Mouse (Mus musculus): ENCODE measurements around the gene Fxyd7. TPM values are rescaled to one million over a fixed set of nuclear protein-coding genes. Genes with fewer than 3 reads are reported as not detected.

Fxyd7 gene
- polyA plus RNA-seq, 1 experiment from 2014 or later = 40.9 TPM

- no peak for ATAC-seq (ENCODE audit: low read depth)
- H3K9ac ChIP-seq (ENCODE audit: low read depth, low read length) = no peak overlapping the region
- WGBS = 70% methylated on average over 2 of the region's 2 CpGs
- no peak overlapping the region for H3K27ac ChIP-seq (replicated peaks; ENCODE audit: low read depth, low read length)
- H3K4me2 ChIP-seq (ENCODE audit: low read depth, low read length) = no peak overlapping the region
- no peaks in the 10 kb centered on the region for H3K27me3 ChIP-seq (replicated peaks; ENCODE audit: control insufficient read depth, insufficient read depth, low read length)
- no peak for DNase-seq (ENCODE audit: low spot score)
- no peaks in the 10 kb centered on the region for H3K36me3 ChIP-seq (ENCODE audit: control insufficient read depth, insufficient read depth, low read length)
- peaks cover 5% of the 10 kb centered on the region; the same call in 1 of the 2 replicates for H3K4me1 ChIP-seq (ENCODE audit: control insufficient read depth, insufficient read depth, low read length)
- H3K9me3 ChIP-seq (ENCODE audit: control insufficient read depth, low read length) = no peaks in the 10 kb centered on the region
- no peak overlapping the region for H3K4me3 ChIP-seq (ENCODE audit: low read depth, low read length)
Observed at GRCm38 (mm10) chr7:31089721-31090120, 38.5 kb upstream of the Fxyd7 start.

DNA sequence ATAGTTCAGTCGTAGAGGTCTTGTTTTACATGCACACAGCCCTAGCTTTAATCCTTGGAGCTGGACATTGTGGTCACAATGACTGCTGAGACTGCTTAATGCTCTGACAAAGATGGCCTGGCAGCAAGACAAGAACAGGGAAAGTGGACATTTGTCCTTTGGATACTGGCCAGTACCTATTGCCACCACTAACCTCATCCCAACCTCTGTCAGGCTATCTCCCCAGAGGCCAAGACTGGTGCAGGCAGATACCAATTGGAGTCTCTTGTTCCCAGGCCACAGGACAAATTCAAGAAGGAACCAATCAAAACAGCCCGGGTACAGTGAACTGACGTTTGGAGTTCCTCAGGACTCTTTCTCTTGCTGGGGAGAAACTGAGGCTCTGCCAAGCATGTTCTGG is 36.9 kb upstream of the Fxyd7 start:
- H3K9ac ChIP-seq (ENCODE audit: low read depth, low read length) = no peak overlapping the region
- H3K27ac ChIP-seq (replicated peaks; ENCODE audit: low read depth, low read length) = no peak overlapping the region
- no peak for DNase-seq (ENCODE audit: low spot score)

DNA sequence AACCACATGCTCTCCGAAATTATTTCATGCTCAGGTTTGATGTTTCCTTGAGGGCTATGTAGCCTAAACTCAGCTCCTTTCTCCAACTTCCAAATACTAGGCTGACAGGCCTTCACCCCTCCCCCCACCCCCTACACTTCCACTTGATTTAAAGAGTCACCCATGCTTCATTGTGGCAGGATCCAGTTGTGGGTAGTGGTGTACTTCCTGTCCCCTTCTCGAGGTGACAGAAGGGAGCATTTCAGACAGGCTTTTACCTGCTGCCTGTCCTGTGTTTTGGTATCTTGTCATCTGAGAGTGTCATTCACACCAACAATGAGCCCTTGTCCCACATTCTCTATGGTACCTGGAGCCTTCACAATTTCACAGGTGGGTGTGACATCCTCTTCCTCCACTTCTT is 36.0 kb upstream of the Fxyd7 start:
- Histone ChIP-seq H3K9me3 (ENCODE audit: control insufficient read depth, low read length) (no peaks in the 10 kb centered on the region), H3K4me3 (ENCODE audit: low read depth, low read length) (no peak overlapping the region), H3K27me3 (replicated peaks; ENCODE audit: control insufficient read depth, insufficient read depth, low read length) (no peaks in the 10 kb centered on the region), H3K27ac (replicated peaks; ENCODE audit: low read depth, low read length) (no peak overlapping the region; the same call in 1 of the 2 replicates), H3K9ac (ENCODE audit: low read depth, low read length) (no peak overlapping the region), H3K36me3 (ENCODE audit: control insufficient read depth, insufficient read depth, low read length) (no peaks in the 10 kb centered on the region), H3K4me1 (ENCODE audit: control insufficient read depth, insufficient read depth, low read length) (peaks cover 15% of the 10 kb centered on the region), H3K4me2 (ENCODE audit: low read depth, low read length) (no peak overlapping the region)
- 52% methylated on average over 2 of the region's 2 CpGs for WGBS
- ATAC-seq (ENCODE audit: low read depth) (no peak), DNase-seq (ENCODE audit: low spot score) (no peak)

More for the DNA sequence above, 36.9 kb upstream of the Fxyd7 start:
- 65% methylated on average over 3 of the region's 3 CpGs for WGBS
- H3K4me1 ChIP-seq (ENCODE audit: control insufficient read depth, insufficient read depth, low read length) = peaks cover 14% of the 10 kb centered on the region
- no peak overlapping the region for H3K4me3 ChIP-seq (ENCODE audit: low read depth, low read length)
- H3K9me3 ChIP-seq (ENCODE audit: control insufficient read depth, low read length) = no peaks in the 10 kb centered on the region
- no peak overlapping the region for H3K4me2 ChIP-seq (ENCODE audit: low read depth, low read length)
- ATAC-seq (ENCODE audit: low read depth) = no peak
- no peaks in the 10 kb centered on the region for H3K36me3 ChIP-seq (ENCODE audit: control insufficient read depth, insufficient read depth, low read length)
- no peaks in the 10 kb centered on the region for H3K27me3 ChIP-seq (replicated peaks; ENCODE audit: control insufficient read depth, insufficient read depth, low read length)

GRCm38 (mm10) chr7:31086175-31086755 is 35.0 kb upstream of the Fxyd7 start:
- peaks cover 15% of the 10 kb centered on the region for H3K4me1 ChIP-seq (ENCODE audit: control insufficient read depth, insufficient read depth, low read length)
- H3K4me3 ChIP-seq (ENCODE audit: low read depth, low read length) = no peak overlapping the region
- DNase-seq (ENCODE audit: low spot score) = no peak
- no peaks in the 10 kb centered on the region for H3K9me3 ChIP-seq (ENCODE audit: control insufficient read depth, low read length)
- H3K36me3 ChIP-seq (ENCODE audit: control insufficient read depth, insufficient read depth, low read length) = no peaks in the 10 kb centered on the region
- no peaks in the 10 kb centered on the region for H3K27me3 ChIP-seq (replicated peaks; ENCODE audit: control insufficient read depth, insufficient read depth, low read length)
- H3K9ac ChIP-seq (ENCODE audit: low read depth, low read length) = no peak overlapping the region
- peak overlapping the region; percentile 61; the same call in 1 of the 2 replicates for H3K27ac ChIP-seq (replicated peaks; ENCODE audit: low read depth, low read length)
- no peak overlapping the region for H3K4me2 ChIP-seq (ENCODE audit: low read depth, low read length)
- ATAC-seq (ENCODE audit: low read depth) = no peak
- 86% methylated on average over 9 of the region's 9 CpGs for WGBS

GRCm38 (mm10) chr7:31085171-31085570 is 33.9 kb upstream of the Fxyd7 start:
- no peak overlapping the region for H3K4me3 ChIP-seq (ENCODE audit: low read depth, low read length)
- peaks cover 15% of the 10 kb centered on the region for H3K4me1 ChIP-seq (ENCODE audit: control insufficient read depth, insufficient read depth, low read length)
- H3K9ac ChIP-seq (ENCODE audit: low read depth, low read length) = no peak overlapping the region
- 26% methylated on average over 3 of the region's 3 CpGs for WGBS
- ATAC-seq (ENCODE audit: low read depth) (peak; percentile 76), DNase-seq (ENCODE audit: low spot score) (peak; percentile 73)
- no peak overlapping the region for H3K4me2 ChIP-seq (ENCODE audit: low read depth, low read length)
- peak overlapping the region; percentile 61; the same call in 1 of the 2 replicates for H3K27ac ChIP-seq (replicated peaks; ENCODE audit: low read depth, low read length)
- H3K36me3 ChIP-seq (ENCODE audit: control insufficient read depth, insufficient read depth, low read length) = no peaks in the 10 kb centered on the region
- no peaks in the 10 kb centered on the region for H3K27me3 ChIP-seq (replicated peaks; ENCODE audit: control insufficient read depth, insufficient read depth, low read length)
- H3K9me3 ChIP-seq (ENCODE audit: control insufficient read depth, low read length) = no peaks in the 10 kb centered on the region

DNA sequence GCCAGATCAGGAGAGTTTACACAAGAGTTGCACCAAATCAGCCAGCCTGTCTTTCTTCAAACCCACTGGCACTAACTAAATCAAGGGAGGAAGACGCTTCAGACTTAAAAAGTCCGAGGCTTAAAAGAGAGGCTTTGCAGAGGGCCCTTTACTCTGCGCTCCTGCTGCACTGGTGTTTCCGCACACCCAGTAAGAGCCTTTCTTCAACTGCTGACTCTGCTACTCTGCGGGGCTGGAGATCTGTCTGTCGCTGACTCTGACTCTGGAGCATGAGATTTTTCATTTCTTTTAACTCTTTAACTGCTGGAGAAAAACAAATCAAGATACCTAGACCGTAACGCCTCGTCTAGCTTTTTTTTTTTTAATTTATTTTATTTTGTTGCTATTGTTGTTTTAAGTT is 32.9 kb upstream of the Fxyd7 start:
- peak; percentile 51 for DNase-seq (ENCODE audit: low spot score)

DNA sequence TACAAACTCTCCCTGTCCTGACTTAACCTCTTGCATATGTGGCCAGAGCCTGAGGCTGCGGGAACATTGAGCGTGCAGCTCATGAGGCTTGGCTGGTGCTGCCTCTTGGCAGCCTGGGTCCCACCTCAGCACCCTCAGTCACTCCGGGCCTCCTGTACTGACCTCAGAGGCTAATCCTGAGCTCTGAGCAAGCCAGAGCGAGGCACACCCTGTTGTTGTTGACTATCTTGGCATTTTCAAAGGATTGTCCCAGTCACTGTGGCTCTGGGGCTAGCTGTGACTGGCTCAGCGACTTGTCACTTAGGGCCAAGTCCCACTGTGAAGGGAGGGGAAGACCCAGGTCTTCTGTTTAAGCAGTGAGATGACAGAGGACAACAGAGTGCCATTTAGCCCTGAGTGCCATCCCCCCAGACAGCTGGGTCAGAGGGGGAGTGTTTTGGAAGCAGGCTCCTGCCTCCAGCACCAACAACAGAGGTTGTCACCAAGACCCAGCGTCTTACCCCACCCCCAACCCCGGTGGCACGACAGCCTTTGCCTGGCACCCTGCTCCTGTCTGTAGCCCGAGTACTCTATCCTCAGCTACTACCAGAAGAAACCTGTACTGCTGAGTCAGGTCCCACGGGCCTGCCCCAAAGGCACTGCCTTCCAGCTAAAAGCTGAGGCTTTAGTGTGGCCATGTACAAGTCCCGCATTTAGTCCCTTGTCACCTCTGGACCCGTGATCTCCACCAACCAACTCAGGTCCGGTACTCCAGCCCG is 31.7 kb upstream of the Fxyd7 start:
- H3K4me3 ChIP-seq (ENCODE audit: low read depth, low read length) = no peak overlapping the region
- H3K4me2 ChIP-seq (ENCODE audit: low read depth, low read length) = no peak overlapping the region
- DNase-seq (ENCODE audit: low spot score) = no peak
- peaks cover 15% of the 10 kb centered on the region for H3K4me1 ChIP-seq (ENCODE audit: control insufficient read depth, insufficient read depth, low read length)
- H3K27me3 ChIP-seq (replicated peaks; ENCODE audit: control insufficient read depth, insufficient read depth, low read length) = no peaks in the 10 kb centered on the region
- peak overlapping the region; percentile 68 for H3K27ac ChIP-seq (replicated peaks; ENCODE audit: low read depth, low read length)
- 42% methylated on average over 14 of the region's 14 CpGs for WGBS
- no peaks in the 10 kb centered on the region for H3K36me3 ChIP-seq (ENCODE audit: control insufficient read depth, insufficient read depth, low read length)
- 0 out of 2 replicates have a peak overlapping the region, but pooled peaks have one; percentile 5 for H3K9ac ChIP-seq (ENCODE audit: low read depth, low read length)
- H3K9me3 ChIP-seq (ENCODE audit: control insufficient read depth, low read length) = no peaks in the 10 kb centered on the region
- peak; percentile 34; the same call in 1 of the 2 replicates for ATAC-seq (ENCODE audit: low read depth)

More for the DNA sequence above, 32.9 kb upstream of the Fxyd7 start:
- Histone ChIP-seq H3K27me3 (replicated peaks; ENCODE audit: control insufficient read depth, insufficient read depth, low read length) (no peaks in the 10 kb centered on the region), H3K4me1 (ENCODE audit: control insufficient read depth, insufficient read depth, low read length) (peaks cover 15% of the 10 kb centered on the region), H3K9me3 (ENCODE audit: control insufficient read depth, low read length) (no peaks in the 10 kb centered on the region), H3K9ac (ENCODE audit: low read depth, low read length) (no peak overlapping the region; the same call in 1 of the 2 replicates), H3K4me3 (ENCODE audit: low read depth, low read length) (no peak overlapping the region), H3K4me2 (ENCODE audit: low read depth, low read length) (peak overlapping the region; percentile 26; the same call in 1 of the 2 replicates), H3K36me3 (ENCODE audit: control insufficient read depth, insufficient read depth, low read length) (no peaks in the 10 kb centered on the region), H3K27ac (replicated peaks; ENCODE audit: low read depth, low read length) (peak overlapping the region; percentile 68)
- WGBS = 30% methylated on average over 9 of the region's 9 CpGs
- ATAC-seq (ENCODE audit: low read depth) = peak; percentile 48; the same call in 1 of the 2 replicates

DNA sequence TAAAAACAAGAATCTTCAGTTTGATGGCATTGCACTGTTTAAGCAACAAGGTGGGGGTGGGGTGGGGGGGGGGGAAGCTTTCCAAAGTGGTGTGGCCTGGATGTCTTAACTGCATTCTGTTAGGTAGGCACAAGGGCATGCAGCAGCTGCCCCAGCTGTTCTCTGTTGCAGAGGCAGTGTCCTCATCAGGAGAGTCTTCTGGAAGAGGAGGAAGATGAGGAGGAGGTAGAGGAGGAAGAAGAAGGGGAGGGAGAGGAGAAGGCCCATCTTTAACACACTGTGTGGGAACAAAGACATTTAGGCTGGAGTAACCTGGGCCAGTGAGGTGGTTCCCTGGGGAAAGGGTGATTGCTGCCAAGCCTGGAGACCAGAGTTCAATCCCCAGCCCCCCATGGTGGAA is 30.8 kb upstream of the Fxyd7 start:
- Histone ChIP-seq H3K4me3 (ENCODE audit: low read depth, low read length) (no peak overlapping the region), H3K36me3 (ENCODE audit: control insufficient read depth, insufficient read depth, low read length) (no peaks in the 10 kb centered on the region), H3K4me1 (ENCODE audit: control insufficient read depth, insufficient read depth, low read length) (peaks cover 19% of the 10 kb centered on the region), H3K27ac (replicated peaks; ENCODE audit: low read depth, low read length) (no peak overlapping the region), H3K27me3 (replicated peaks; ENCODE audit: control insufficient read depth, insufficient read depth, low read length) (no peaks in the 10 kb centered on the region), H3K9me3 (ENCODE audit: control insufficient read depth, low read length) (no peaks in the 10 kb centered on the region), H3K4me2 (ENCODE audit: low read depth, low read length) (no peak overlapping the region), H3K9ac (ENCODE audit: low read depth, low read length) (no peak overlapping the region)
- DNase-seq (ENCODE audit: low spot score) (no peak), ATAC-seq (ENCODE audit: low read depth) (no peak)

Data from embryonic facial prominence, embryonic 14.5 days (tissue).